Mouse (Mus musculus): ENCODE measurements around the gene Ifi35. TPM values are rescaled to one million over a fixed set of nuclear protein-coding genes. Genes with fewer than 3 reads are reported as not detected.
A peak's percentile ranks its signal among the peaks of the same experiment; 100 is the strongest.
"Not testable (repeated sequence)": the region's sequence is repeated elsewhere in the genome, so short reads cannot be mapped to it uniquely, and the experiment has no call there.

Ifi35 gene
- total RNA-seq (2021), result 1 to 10 TPM; 6.6 to 7.2 TPM
- long read RNA-seq, experiment 1, transcript Ifi35-201 (7 exons, 1,362 nt), result major isoform, 8 of 9 reads
- long read RNA-seq, experiment 1, partial matches to known transcripts, result 0 of 9 reads
- long read RNA-seq, experiment 1, other reads (novel, unspliced or antisense), result 1 of 9 reads
- long read RNA-seq, experiment 2, transcript Ifi35-201 (7 exons, 1,362 nt), result major isoform, 11 of 12 reads
- long read RNA-seq, experiment 2, partial matches to known transcripts, result 1 of 12 reads
- long read RNA-seq, experiment 2, other reads (novel, unspliced or antisense), result 0 of 12 reads

DNA sequence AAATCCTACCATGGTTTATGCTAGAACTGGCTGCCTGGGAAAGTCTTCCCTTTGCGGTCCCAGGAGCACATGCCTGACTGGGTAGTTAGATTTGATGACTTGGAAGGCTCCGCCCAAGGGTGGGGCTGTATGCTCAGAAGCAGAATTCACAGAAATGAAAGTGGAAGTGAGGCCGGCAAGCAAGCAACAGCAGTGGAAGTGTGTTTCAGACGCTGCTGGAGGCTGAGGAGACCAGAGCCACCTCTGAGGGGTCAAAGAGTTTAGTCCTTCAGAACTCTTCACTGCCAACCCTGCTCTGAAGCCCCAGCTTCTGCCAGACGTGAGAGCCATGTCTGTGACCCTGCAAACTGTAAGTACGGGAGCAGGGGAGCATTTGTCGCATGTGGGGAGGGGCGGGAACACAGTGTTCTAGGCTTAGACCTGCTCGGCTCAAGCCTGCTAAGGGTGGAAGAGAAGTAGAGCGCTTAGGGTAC is at the start of gene Ifi35:
Gene Ifi35 (plus strand): TSS at position 134 of the 473 bp plus-strand sequence.
- DNase-seq, result peak; percentile 58

DNA sequence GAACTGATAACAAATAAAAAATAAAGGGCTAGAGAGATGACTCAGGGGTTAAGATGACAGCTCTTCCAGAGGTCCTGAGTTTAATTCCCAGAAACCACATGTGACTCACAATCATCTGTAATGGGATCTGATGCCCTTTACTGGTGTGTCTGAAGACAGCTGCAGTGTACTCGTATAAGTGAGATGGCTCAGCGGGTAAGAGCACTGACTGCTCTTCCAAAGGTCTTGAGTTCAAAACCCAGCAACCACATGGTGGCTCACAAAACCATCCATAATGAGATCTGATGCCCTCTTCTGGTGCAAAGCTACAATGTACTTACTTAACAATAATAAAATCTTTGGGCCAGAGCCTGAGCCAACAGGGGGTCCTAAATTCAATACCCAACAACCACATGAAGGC is 32.9 kb upstream of the Ifi35 start:
- no peak for DNase-seq

DNA sequence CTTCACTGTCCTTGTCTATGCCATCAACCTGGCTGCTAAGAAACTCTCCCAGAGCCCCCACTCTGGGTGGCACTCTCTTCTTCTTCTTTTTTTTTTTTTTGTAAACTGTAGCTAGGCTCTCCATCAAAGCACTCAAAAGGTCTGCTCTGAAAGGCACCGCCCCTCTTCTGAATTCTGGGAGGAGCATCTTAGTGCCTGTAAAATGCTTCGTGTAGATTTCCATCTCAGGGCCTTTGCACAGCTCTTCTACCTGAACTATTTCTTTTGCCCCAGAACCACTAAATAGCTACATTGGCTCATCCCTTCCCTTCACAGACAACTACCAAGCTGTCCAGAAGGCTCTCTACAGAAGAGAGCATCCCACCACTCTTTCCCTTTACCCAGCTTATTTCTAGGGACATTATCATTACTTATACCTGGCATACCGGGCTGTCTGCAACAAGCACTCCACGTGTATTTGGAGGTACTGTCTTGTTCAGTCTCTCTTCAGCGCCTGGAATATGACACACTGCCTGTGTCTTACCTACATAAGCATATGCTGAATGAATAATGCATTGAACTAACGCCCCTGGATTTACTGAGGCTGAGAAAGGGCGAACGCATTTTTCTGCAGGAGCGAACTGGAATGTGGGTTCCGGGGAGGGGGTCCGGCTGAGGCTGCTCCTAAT is 31.6 kb upstream of the Ifi35 start:
- DNase-seq, result no peak

DNA sequence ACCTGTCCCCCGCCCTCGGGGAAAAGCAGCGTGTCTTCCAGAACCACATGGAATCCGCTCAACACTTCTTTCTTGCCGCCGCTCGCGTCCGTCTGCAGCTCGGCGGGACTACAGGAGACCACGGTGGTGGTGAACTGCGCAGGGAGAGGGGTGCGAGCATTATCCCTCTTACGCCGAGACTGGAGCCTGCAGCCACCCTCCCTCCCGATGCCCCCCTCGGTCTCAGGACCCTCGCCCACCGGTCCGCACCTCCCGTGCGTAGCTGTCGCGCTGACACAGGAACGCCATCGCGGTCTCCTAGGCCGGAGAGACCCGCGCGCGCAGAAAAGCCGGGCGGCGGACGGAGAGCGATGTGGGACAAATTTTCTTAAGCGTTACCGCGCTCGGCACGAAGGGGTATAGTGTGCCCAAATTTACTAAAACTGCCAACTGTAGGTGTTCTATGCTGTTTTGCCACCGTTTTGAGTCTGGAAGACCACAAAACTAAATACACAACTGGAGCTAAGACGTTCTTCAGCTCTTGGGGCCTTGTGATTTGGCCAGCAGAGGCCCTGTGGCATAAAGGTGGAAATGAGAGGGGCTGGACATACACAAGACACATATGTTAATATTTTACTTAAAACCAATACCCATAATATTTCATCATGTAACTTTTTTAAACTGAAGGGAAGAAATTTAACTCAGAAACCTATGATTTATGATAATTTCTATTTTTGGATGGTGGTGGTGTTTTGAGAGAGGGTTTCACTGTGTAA is 30.9 kb upstream of the Ifi35 start, which contains the start of gene Aarsd1:
Gene Aarsd1 (minus strand): TSS at position 515 of the 755 bp plus-strand sequence.
- peak; percentile 93 for DNase-seq

DNA sequence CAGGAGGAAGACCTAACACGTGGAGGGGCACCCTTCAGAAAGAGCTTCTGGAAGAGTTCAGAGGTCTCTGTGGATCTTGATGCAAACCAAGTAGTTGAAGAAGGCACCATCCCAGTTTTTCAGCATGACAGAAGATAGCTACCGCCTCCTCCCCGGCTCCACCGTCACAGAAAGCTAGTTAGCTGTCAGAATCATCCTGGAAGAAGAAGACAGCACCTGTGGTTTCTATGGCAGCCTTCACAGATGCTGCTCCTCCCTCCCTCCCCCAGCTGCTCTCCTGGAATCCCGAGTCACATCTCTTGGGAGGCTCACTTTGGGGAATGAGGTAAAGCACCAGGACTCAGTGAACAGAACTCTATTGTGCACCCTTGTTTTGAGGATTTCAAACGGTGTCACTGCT is 29.2 kb upstream of the Ifi35 start:
- no peak for DNase-seq

DNA sequence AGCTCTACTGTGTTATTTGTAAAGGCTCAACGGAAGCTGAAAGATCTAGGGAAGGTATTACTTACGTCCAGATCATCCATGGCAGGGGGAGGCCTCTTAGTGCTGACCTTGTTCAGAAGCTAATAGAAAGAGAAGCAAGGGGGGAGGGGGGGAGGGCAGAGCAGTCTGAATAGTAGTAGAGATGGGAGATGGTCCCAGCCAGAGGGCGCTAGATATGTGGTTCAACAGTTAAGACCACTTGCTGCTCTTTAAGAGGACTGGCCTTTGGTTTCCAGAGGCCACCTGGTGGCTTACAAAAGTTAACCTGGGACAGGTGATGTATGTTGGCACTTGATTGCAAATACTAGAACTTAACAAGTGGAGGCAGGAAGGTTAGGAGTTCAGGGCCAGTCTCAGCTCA is 28.6 kb upstream of the Ifi35 start:
- DNase-seq, result no peak

DNA sequence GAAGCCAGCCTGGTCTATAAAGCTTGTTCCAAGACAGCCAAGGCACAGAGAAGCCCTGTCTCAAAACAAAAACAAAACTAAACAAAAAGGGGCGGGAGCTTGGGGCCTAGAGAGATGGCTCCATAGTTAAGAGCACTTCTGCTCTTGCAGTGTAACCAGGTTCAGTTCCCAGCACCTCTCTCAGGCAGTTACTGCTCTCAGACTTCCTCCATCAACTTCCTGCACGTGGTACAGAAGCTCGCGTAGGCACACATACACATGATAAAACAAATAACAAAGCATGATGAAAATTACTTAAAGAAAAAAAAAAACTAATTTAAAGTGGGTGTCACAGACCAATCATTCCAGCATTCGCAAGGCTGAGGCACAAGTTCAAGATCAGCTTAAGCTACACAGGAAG is 28.1 kb upstream of the Ifi35 start:
- DNase-seq, result no peak

DNA sequence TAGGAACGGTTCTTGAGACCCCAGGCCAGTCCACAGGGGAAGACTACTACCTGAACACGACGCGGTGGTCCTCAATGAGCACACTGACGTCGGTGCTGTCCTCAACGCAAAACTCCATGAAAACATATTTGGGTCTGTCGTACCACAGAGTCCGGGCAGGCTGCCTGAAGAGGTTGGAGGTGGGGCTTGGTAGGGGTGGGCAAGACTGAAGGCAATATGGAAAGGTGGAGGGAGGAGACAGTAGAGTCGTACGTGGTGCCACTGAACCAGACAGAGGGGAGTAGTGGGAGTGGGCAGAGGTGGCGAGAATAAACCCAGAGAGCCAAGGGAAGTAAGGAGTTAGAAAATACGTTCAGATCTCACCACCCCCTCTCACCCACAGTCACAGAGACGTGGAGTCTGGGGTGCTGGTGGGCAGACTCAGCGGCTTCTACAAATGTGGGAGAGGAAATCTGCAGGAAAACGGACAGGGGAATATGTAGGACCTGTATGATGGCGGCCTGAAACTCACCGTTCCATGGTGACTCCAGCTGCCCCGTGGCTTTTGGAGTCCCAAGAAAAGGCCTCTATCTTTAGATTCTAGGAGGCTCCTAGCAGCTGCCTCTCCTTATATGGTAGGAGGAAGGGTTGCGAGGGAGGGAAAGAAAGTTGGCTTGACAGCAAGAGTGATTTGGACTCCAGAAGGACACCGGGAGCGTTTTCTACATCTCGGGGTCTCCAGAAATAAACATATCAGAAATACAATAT is 23.9 kb upstream of the Ifi35 start, which contains the start of gene Gm27029:
Gene Gm27029 (minus strand): TSS at position 692 of the 747 bp plus-strand sequence.
- peak; percentile 25 for DNase-seq

DNA sequence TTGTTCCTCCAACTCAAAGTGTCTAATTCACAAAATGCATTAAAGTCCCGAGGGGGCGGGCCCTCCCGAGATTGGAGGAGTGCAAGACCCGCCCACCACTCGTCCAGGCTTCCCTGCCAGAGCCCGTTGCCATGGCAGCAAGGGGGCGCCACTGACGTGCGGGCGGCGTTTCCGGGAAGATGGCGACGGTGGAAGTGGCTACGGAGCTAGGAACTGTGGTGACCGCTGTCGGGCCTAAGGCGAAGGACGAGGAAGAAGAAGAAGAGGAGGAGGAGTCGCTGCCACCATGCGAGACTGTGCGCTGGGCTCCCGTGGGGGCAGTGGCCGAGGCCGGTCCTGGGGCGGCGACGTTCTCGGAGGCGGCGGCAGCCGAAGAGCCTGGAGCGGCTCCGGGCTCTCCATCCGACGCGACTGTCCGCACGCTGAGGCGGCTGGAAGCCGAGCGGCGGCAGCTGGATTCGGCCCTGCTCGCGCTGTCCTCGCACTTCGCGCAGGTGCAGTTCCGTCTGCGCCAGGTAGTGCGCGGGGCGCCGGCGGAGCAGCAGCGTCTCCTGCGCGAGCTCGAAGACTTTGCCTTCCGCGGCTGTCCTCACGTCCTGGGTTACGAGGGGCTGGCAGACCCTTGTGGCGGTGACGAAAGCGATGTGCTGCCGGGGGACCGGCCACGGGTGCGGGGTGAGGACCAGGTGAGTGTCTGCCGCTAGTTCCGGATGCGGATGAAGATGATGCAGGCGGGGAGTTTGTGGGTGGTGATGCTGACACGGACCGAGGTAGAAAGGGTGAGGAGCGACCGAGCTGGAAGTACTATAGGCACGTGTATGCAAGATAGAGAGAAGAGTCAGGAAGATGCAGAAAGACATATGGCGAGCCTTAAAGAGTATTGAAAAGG is 23.0 kb upstream of the Ifi35 start, which contains the start of the genes Rundc1 and Ptges3l:
Gene Rundc1 (plus strand): TSS at position 161 of the 889 bp plus-strand sequence.
Gene Ptges3l (minus strand): TSS at position 409 of the 889 bp plus-strand sequence.
- peak; percentile 100 for DNase-seq

DNA sequence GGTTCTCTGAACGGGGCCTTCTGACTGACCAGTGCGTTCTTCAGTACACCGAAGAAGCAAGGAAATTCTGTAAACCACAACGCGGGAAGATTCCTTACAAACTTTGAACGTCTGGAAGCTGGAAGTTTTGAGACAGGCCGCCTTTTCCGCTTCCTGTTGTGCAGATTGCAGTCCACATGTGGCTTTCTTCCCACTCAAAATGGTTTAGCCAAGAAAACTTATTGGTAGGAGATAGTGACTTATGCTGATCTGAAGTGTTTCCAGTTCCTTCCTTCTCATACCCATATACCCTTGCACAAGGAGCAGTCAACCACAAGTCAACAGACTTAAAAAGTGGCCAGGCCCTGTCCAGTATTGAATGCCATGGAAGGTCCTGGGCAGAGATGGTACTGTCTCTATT is 22.0 kb upstream of the Ifi35 start:
- no peak for DNase-seq

DNA sequence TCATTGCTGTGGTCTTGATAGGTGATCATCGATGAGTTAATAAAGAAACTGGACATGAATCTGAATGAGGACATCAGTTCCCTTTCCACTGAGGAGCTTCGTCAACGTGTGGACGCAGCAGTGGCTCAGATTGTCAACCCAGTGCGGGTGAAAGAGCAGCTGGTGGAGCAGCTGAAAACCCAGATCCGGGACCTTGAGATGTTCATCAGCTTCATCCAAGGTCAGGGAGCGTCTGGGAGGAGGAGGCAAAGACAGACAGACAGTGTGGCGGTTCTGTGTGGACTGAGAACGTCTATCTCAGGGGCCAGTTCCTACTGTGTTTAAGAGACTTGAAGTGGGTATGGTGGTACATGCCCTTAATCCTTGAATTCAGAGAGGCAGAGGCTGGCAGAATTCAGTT is 16.9 kb upstream of the Ifi35 start:
- no peak for DNase-seq

DNA sequence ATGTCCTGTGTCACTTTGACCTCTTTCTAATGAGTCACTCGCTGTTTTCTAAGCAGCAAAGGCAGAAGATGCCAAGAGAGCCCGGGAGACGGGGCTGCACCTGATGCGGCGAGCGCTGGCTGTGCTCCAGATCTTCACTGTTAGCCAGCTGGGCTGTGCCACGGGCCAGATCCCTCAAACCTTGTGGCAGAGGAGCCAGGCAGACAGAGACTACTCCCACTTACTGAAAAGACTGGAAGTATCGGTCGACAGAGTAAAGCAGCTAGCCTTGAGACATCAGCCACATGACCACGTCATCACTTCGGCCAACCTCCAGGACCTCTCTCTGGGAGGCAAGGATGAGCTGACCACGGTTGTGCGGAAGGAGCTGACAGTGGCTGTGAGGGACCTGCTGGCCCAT is 14.8 kb upstream of the Ifi35 start:
- no peak for DNase-seq

DNA sequence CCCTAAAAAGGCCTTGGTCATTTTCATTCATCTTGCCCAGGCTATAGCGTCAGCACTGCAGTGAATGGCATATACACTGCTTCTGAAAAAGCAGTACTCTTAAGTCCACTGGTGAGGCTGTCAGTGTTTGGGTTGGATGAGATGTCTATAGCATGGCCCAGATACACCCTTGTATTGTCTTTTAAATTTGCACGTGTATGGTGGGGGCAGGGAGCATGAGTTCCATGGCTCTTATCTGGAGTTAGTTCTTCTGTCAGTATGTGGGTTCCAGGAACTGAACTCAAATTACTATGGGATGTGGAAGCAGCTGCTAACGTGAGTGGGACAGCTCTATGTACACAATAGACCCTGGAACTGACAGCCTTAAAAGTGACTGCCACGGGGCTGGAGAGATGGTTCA is 12.4 kb upstream of the Ifi35 start:
- DNase-seq, result no peak

DNA sequence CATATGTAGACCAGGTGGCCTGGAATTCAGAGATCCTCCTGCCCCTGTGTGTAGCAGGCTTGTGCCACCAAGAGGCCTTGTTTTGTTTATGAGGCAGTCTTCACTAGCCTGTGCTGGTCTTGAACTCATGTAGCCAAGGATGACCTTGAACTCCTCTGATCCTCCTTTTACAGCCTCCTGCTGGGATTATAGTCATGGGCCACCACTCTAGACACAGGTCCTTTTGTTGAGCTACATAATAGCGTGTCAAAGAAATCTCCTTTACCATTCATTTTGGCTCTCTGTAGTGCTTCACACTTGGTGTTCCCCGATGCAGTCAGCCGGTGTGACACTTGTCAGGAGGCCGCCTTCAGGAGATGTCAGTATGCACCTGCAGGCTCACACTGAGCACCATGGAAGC is 11.3 kb upstream of the Ifi35 start:
- no peak for DNase-seq

DNA sequence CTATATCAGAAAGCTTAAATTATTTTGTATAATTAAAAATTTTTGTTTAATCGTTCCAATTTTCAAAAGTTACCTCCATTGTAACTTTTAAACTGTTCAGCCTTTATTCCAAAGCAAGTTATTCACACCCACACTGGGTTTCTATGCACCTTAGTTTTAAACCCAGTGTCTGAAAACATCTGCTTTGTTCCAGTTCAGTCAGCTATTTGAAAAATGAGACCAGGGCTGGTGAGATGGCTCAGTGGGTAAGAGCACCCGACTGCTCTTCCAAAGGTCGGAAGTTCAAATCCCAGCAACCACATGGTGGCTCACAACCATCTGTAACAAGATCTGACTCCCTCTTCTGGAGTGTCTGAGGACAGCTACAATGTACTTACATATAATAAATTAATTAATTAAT is 10.2 kb upstream of the Ifi35 start:
- not testable (repeated sequence) for DNase-seq

DNA sequence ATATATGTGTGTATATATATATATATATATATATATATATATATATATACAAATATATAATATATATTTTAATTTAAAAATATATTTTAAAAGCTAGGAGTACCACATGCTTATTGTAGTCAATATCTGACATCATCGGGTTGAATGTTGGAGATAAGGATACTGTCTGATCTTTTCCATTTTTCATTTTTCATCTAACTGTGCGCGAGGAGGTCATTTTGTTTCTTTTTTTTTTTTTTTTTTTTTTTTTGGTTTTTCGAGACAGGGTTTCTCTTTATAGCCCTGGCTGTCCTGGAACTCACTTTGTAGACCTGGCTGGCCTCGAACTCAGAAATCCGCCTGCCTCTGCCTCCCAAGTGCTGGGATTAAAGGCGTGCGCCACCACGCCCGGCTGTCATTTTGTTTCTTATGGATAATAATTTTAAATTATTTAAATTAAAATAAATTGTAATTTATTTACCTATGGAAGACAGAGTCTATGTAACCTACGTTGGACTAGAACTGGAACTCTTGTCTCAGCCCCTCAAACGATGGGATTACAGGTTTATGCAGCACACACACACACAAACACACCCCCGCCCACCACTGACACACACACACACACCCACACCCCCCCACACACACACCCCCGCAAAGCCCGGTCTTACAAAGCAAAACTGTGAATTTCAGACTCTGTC is 6.6 kb upstream of the Ifi35 start:
- not testable (repeated sequence) for DNase-seq

DNA sequence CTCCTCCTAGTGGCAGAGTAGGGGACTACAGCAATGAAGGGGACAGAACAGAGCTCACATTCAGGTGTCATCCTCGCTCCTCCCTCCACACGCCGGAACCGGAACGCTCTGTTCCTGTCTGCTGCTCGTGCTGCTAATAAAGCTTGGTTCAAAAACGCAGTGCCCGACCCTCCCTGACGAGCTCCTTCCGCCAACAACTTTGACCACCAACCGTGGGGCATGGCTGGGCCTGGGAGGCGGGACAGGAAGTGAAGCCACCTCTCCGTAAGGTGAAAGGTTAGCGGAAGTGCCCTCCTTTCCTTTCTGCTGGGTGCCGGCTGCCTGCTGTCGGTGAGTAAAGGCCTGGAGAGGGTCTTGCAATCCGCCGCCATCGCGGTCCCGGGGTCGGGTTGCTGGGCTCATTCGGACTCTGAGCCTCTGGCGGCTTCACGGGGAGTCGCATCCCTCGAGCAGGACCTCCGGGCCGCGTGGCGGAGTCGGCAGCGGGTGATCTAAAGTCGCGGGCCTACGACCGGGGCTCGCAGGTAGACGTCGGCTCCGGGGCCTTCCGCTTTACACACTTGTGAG is 6.0 kb upstream of the Ifi35 start, which contains the start of gene Rpl27:
Gene Rpl27 (plus strand): TSS at position 172 of the 567 bp plus-strand sequence.
- DNase-seq, result peak; percentile 87

DNA sequence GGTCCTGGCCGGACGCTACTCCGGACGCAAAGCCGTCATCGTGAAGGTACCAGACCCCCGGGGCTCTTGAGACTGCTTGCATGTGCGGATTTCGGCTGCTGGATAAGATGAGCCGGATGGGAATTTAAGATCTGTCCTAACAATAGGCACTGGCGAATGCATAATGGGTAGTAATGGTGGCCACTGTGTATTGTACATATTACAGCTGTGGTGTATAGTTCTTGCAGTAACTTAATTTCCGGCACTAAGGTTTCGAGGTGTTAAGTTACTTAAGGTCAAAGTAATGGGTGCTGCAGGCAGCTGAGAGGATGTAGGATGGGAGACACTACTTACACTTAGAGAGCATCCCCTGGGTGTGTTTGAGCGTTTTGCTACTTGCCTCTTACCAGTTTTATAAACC is 5.4 kb upstream of the Ifi35 start:
- no peak for DNase-seq

DNA sequence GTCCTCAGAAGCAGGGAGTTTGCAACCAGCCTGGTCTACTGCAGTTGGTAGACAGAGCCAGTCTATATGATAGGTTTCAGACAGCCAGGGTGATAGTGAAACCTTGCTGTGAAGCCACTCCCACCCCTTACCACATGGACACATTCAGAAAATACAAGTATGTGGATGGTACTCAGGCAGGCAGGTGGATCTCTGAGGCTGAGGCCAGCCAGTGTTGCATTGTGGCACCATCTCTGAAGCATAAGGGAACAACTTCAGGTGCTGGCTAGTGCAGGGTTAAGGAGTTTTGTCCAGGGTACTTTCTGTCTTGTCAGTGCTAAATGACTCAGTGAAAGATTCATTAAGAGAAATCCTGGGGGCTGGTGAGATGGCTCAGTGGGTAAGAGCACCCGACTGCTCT is 1.9 kb upstream of the Ifi35 start:
- DNase-seq, result no peak

DNA sequence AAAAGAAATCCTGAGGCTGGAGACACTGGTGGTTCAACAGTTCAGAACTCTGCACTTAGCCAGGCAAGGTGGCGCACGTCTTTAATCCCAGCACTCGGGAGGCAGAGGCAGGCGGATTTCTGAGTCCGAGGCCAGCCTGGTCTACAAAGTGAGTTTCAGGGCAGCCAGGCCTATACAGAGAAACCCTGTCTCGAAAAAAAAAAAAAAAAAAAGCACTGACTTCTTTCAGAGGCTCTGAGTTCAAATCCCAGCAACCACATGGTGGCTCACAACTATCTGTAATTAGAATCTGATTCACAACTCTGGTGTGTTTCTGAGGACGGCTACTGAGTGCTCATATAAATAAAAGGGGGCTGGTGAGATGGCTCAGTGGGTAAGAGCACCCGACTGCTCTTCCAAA is 1.3 kb upstream of the Ifi35 start:
- not testable (repeated sequence) for DNase-seq

All from gastrocnemius, postnatal 10 days (tissue).